Mouse (Mus musculus) left cerebral cortex, adult 11 months (tissue): ENCODE measurements at regions not wholly inside any gene's neighbourhood (a gene's known extent, or its start where the extent isn't known, plus 50 kb on each side); places are given as distances from the start of the nearest gene placed in this dataset.
"Not testable (repeated sequence)": the region's sequence is repeated elsewhere in the genome, so short reads cannot be mapped to it uniquely, and the experiment has no call there.

Experiments used
- DNase-seq: peaks from one replicate; pipeline ENCODE4 v3.0.0; 2022; ENCODE audit warnings: low spot score

DNA sequence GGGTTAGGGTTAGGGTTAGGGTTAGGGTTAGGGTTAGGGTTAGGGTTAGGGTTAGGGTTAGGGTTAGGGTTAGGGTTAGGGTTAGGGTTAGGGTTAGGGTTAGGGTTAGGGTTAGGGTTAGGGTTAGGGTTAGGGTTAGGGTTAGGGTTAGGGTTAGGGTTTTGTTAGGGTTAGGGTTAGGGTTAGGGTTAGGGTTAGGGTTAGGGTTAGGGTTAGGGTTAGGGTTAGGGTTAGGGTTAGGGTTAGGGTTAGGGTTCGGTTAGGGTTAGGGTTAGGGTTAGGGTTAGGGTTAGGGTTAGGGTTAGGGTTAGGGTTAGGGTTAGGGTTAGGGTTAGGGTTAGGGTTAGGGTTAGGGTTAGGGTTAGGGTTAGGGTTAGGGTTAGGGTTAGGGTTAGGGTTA is 124.7 kb upstream of the Fgf14 start:
- DNase-seq, result not testable (repeated sequence)

- no peak for DNase-seq
These were observed 123.5 kb upstream of the Fgf14 start for GRCm38 (mm10) chr14:124800421-124800820.

DNA sequence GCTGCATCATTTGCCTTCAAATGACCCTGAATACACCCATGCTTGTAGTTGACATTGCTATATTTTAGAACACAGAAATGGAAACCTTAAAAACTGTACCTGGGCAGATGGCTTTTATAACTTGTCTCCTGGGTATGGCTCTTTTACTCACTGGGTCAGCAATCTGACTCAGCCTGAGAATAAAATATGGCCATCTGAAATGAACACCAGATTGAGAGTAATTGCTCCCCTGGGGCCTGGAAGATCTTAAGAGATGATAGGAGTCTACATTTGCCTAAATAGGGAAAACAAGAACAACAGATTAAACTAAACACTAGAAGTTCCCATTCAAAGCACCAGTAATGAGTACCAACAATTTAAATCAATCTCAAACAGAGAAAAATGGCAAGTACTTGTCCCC is 98.5 kb upstream of the Fgf14 start:
- no peak for DNase-seq

- DNase-seq, result no peak
These were observed 91.1 kb upstream of the Fgf14 start for GRCm38 (mm10) chr14:124767996-124768395.

GRCm38 (mm10) chr14:124767234-124767633 is 90.3 kb upstream of the Fgf14 start:
- DNase-seq, result no peak

- DNase-seq, result peak; percentile 4
These were observed 65.6 kb upstream of the Fgf14 start for GRCm38 (mm10) chr14:124742491-124742890.
